Mouse (Mus musculus) hindbrain, embryonic 12.5 days (tissue): Measurements from ENCODE around the gene Hoxd10. TPM values are rescaled to one million over a fixed set of nuclear protein-coding genes. Genes with fewer than 3 reads are reported as not detected.

Experiments used
- microRNA counts: library from miRNA; unstranded; fragments of <30 nt; microRNA quantifications from one replicate; lab custom pipeline; 2017
- microRNA-seq: library from miRNA; unstranded; fragments of <30 nt; microRNA quantifications from one replicate; pipeline ENCODE4, GENCODE M21; 2017
- polyA plus RNA-seq: library from polyadenylated mRNA; unstranded; fragments of >200 nt; fragmentation: Nextera tagmentation; extraction: Ambion mirVana; gene quantifications from 2 replicates; pipeline ENCODE4 v1.2.1, GENCODE M21; 2016

Hoxd10 gene
- polyA plus RNA-seq, 1 experiment from 2014 or later = not detected

MicroRNA genes within 50 kb of the gene (microRNA counts, 519-probe panel; counts per million panel counts)
- 4,735 counts per million, percentile 88 among the panel's probes with 10 or more counts for microRNA mmu-miR-10b (lab: Ali Mortazavi, UCI)

Small RNA genes lying within 50 kb of the gene (microRNA-seq; reads per million reads assigned to microRNA genes)
- gene Gm44463 (not detected), gene Mir10b (15,548 reads per million, percentile 97 among the genes with 10 or more reads in this experiment)

Other genes with a start within 250 kb of the Hoxd10 start
- 57.8 and 61.1 TPM in 2 replicates for gene Lnpk, start 112.5 kb upstream of the Hoxd10 start, polyA plus RNA-seq
- 2.7 and 3.2 TPM in 2 replicates for gene Evx2, start 32.4 kb upstream of the Hoxd10 start, polyA plus RNA-seq
- gene Hoxd13, start 23.6 kb upstream of the Hoxd10 start, polyA plus RNA-seq = not detected in 2 replicates
- not detected in 2 replicates for gene Hoxd12, start 16.9 kb upstream of the Hoxd10 start, polyA plus RNA-seq
- not detected in 2 replicates for gene Hoxd11, start 12.4 kb upstream of the Hoxd10 start, polyA plus RNA-seq
- gene Hoxd9, start 5.8 kb downstream of the Hoxd10 start, polyA plus RNA-seq = 0.10 TPM in 1 of 2 replicates, not detected in the other
- gene Hoxd8, start 12.7 kb downstream of the Hoxd10 start, polyA plus RNA-seq = 0.14 and 0.46 TPM in 2 replicates
- 69.6 and 83.5 TPM in 2 replicates for gene Hoxd3, start 20.0 kb downstream of the Hoxd10 start, polyA plus RNA-seq
- gene Hoxd4, start 20.0 kb downstream of the Hoxd10 start, polyA plus RNA-seq = 3.6 and 4.6 TPM in 2 replicates
- 0.66 and 1.1 TPM in 2 replicates for gene Gm28230, start 34.8 kb downstream of the Hoxd10 start, polyA plus RNA-seq
- 2.5 and 3.3 TPM in 2 replicates for gene Hoxd1, start 71.1 kb downstream of the Hoxd10 start, polyA plus RNA-seq
- 131 TPM in 2 replicates for gene Mtx2, start 133.9 kb downstream of the Hoxd10 start, polyA plus RNA-seq